In genomic region chr10:8866062-8866642, GRCm38 (mm10) we compare ENCODE assay signal across 9 mouse cellular contexts. TPM values are rescaled to one million over a fixed set of nuclear protein-coding genes. Genes with fewer than 3 reads are reported as not detected.
A peak's percentile ranks its signal among the peaks of the same experiment; 100 is the strongest.
DNase-seq lines count a peak whose midpoint lies in the region; ATAC-seq and TF ChIP-seq lines count a peak whose summit lies in the region.
"Had no signal": no experiment of that assay in that cellular context is flagged by ENCODE, and none has a peak within 500 bp of the region (broad histone marks: within the 10 kb centered on the region; RNA-seq: fewer than 3 reads in every experiment).

No protein-coding gene starts in this region.

- ATAC-seq in heart, postnatal 0 days (ENCODE audit: insufficient read depth, low read depth): peak; percentile 88
- peak; percentile 22; the same call in 1 of the 2 replicates for ATAC-seq in limb, embryonic 12.5 days (ENCODE audit: insufficient number of reproducible peaks, insufficient read depth, low FRiP score, low TSS enrichment, low read depth)
- no peak for ATAC-seq in stomach, embryonic 14.5 days (ENCODE audit: insufficient number of reproducible peaks, insufficient read depth, low FRiP score, low read depth)
- ATAC-seq in cerebellum, adult (ENCODE audit: insufficient number of reproducible peaks, low FRiP score, low TSS enrichment): no peak
- no peak for ATAC-seq in CD4-positive, CD25-positive, alpha-beta regulatory T cell, adult 4 months

- no peak overlapping the region for H3K4me2 ChIP-seq in heart, postnatal 0 days (ENCODE audit: low read depth, low read length)
- H3K4me2 ChIP-seq in limb, embryonic 12.5 days: no peak overlapping the region
- H3K4me2 ChIP-seq in stomach, embryonic 14.5 days (replicated peaks; ENCODE audit: low read depth, low read length): no peak overlapping the region

- no peak overlapping the region for H3K4me3 ChIP-seq in layer of hippocampus, adult 2 months
- no peak overlapping the region for H3K4me3 ChIP-seq in heart, postnatal 0 days (ENCODE audit: low read depth, low read length)
- no peak overlapping the region for H3K4me3 ChIP-seq in limb, embryonic 12.5 days (replicated peaks)
- H3K4me3 ChIP-seq in stomach, embryonic 14.5 days (ENCODE audit: low read depth, low read length): no peak overlapping the region
- H3K4me3 ChIP-seq: megakaryocyte, embryonic 14.5 days had no signal

- no peak overlapping the region for H3K9ac ChIP-seq in heart, postnatal 0 days (replicated peaks; ENCODE audit: low read depth, low read length)
- H3K9ac ChIP-seq in limb, embryonic 12.5 days (replicated peaks): no peak overlapping the region
- no peak overlapping the region for H3K9ac ChIP-seq in stomach, embryonic 14.5 days (replicated peaks; ENCODE audit: low read depth, low read length)

- H3K27ac ChIP-seq in layer of hippocampus, adult 2 months: peak overlapping the region; percentile 7; the same call in 1 of the 2 replicates
- H3K27ac ChIP-seq in heart, postnatal 0 days (ENCODE audit: low read depth): peak overlapping the region; percentile 85
- 0 out of 2 replicates have a peak overlapping the region, but pooled peaks have one; percentile 12 for H3K27ac ChIP-seq in limb, embryonic 12.5 days
- peak overlapping the region; percentile 44 for H3K27ac ChIP-seq in stomach, embryonic 14.5 days (ENCODE audit: low read length)

- H3K36me3 ChIP-seq in heart, postnatal 0 days (replicated peaks; ENCODE audit: control insufficient read depth, insufficient read depth, low read length): no peaks in the 10 kb centered on the region
- no peaks in the 10 kb centered on the region for H3K36me3 ChIP-seq in limb, embryonic 12.5 days
- H3K36me3 ChIP-seq in stomach, embryonic 14.5 days (ENCODE audit: control insufficient read depth, insufficient read depth, low read length): no peaks in the 10 kb centered on the region

- no peak for TF ChIP-seq CTCF in layer of hippocampus, adult 2 months (conservative IDR thresholded peaks at IDR 0.05)
- no peak for TF ChIP-seq CTCF in heart, postnatal 0 days (IDR thresholded peaks at IDR 0.05; ENCODE audit: low read depth)

- 0 out of 2 replicates have a peak, but pooled peaks cover 9% of the 10 kb centered on the region for H3K4me1 ChIP-seq in heart, postnatal 0 days (ENCODE audit: control insufficient read depth, insufficient read depth)
- peaks cover 39% of the 10 kb centered on the region for H3K4me1 ChIP-seq in limb, embryonic 12.5 days (replicated peaks)
- H3K4me1 ChIP-seq in stomach, embryonic 14.5 days (ENCODE audit: control insufficient read depth, insufficient read depth, low read length): 0 out of 2 replicates have a peak, but pooled peaks cover 4% of the 10 kb centered on the region

- no peak for DNase-seq in layer of hippocampus, adult 2 months (ENCODE audit: low spot score in 2 of 2)
- no peak for DNase-seq in layer of hippocampus, adult 8-10 months (ENCODE audit: low spot score in 2 of 2)
- DNase-seq in heart, postnatal 0 days (ENCODE audit: low spot score): peak; percentile 47
- DNase-seq in thymus, postnatal 36 days: no peak

- peak; percentile 93 for TF ChIP-seq EP300 in heart, postnatal 0 days (IDR thresholded peaks at IDR 0.05; ENCODE audit: low read depth)

- H3K27me3 ChIP-seq in heart, postnatal 0 days (ENCODE audit: control insufficient read depth, insufficient read depth, low read length): no peaks in the 10 kb centered on the region
- no peaks in the 10 kb centered on the region for H3K27me3 ChIP-seq in limb, embryonic 12.5 days
- no peaks in the 10 kb centered on the region for H3K27me3 ChIP-seq in stomach, embryonic 14.5 days (ENCODE audit: control insufficient read depth, insufficient read depth, low read length)

- WGBS in heart, postnatal 0 days: 41% methylated on average over 4 of the region's 4 CpGs
- WGBS in limb, embryonic 12.5 days: 66% methylated on average over 4 of the region's 4 CpGs
- WGBS in stomach, embryonic 14.5 days: 46% methylated on average over 4 of the region's 4 CpGs

- H3K9me3 ChIP-seq in heart, postnatal 0 days (replicated peaks; ENCODE audit: control insufficient read depth, low read length): no peaks in the 10 kb centered on the region
- H3K9me3 ChIP-seq in limb, embryonic 12.5 days: no peaks in the 10 kb centered on the region
- H3K9me3 ChIP-seq in stomach, embryonic 14.5 days (ENCODE audit: control insufficient read depth, low read depth, low read length): no peaks in the 10 kb centered on the region
- H3K9me3 ChIP-seq: megakaryocyte, embryonic 14.5 days had no signal

RNA-seq across cellular contexts. Expression of gene Sash1, which starts 19.7 kb away (rescaled TPM):
- total RNA-seq in layer of hippocampus, adult 2 months (2021): 10 to 100 TPM; 75.7 to 86.0 TPM
- 10 to 100 TPM; 74.5 to 87.6 (median 77.0) TPM for total RNA-seq in layer of hippocampus, adult 8-10 months (2022)
- total RNA-seq in heart, postnatal 0 days (2014; rRNA removed; ENCODE audit: low replicate concordance): 17.7 and 18.3 TPM in 2 replicates
- 3.8 and 3.9 TPM in 2 replicates for polyA plus RNA-seq in heart, postnatal 0 days (2015; fragmentation: Nextera tagmentation; extraction: Ambion mirVana)
- 7.5 and 7.8 TPM in 2 replicates for polyA plus RNA-seq in limb, embryonic 12.5 days (2016; fragmentation: Nextera tagmentation; extraction: Ambion mirVana)
- polyA plus RNA-seq in stomach, embryonic 14.5 days (2014; fragmentation: Nextera tagmentation; extraction: Ambion mirVana): 9.3 and 9.7 TPM in 2 replicates
- polyA plus RNA-seq in CD4-positive, CD25-positive, alpha-beta regulatory T cell, adult 4 months (2017; shearing (Covaris generic)): not detected

Comparison
In these comparisons a context has a peak if more than half of its experiments do, and no peak if none do; other contexts are left out.
1. H3K27ac ChIP-seq: peak in every context shown above with its lines; median percentile 85 in heart, postnatal 0 days; 44 in stomach, embryonic 14.5 days; 12 in limb, embryonic 12.5 days; 7 in layer of hippocampus, adult 2 months.
2. ATAC-seq: peak in heart, postnatal 0 days (single experiment) and limb, embryonic 12.5 days (single experiment); none in stomach, embryonic 14.5 days (single experiment), cerebellum, adult (single experiment) and CD4-positive, CD25-positive, alpha-beta regulatory T cell, adult 4 months (single experiment).